Mouse (Mus musculus): Measurements from ENCODE around the gene Cd109.

Cd109 gene

DNA sequence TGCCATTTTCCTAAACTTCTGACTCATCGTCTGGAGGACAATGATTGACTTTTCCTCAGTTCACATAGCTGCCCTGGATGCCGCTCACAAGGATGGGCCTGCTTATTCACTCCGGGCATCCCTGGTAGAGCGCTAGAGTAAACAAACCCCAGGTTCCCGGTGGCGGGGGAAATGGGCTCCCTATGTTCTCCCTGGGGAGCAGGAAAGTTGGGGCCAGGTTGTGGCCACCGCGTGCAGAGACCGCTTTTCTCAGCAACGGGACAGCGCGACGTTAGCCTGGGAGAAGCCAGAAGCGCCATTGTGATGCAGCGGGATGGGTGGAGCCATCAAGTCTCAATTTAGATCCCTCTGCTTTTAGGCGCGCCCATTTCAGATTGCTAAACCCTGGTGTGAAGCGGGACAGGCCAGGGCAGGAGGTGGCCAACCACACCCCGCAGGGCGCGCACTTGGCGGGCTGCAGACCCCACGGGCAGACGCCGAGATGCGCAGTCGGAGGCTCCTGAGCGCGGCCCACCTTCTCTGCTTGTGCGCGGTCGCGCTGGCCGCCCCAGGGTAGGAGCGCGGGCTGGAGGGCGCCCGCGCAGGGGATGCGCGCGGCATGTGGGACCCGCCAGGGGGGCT lies at the start of gene Cd109:
Gene Cd109, plus strand, starts transcription at position 146 of the 621 bp plus-strand sequence.
- DNase-seq: peak; percentile 20 to 24

DNA sequence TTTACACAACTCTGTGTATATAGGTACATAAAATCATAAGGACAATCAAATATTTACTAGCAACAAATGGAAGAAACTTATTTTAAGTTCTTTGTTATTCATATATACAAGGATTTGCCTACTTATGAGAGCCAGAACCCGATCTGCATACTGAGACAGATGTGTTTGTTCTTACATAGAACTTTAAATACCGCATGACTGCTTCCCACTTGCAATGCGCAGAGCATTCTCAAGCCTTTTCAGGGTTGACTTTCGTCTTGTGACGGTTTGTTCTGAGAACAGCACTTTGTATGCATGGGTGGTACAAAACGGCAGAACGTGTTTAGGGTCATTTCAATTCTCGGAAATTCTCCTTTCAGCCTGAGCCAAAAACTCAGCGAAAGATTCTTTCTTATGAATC lies 45.4 kb upstream of the Cd109 start:
- no peak for DNase-seq

DNA sequence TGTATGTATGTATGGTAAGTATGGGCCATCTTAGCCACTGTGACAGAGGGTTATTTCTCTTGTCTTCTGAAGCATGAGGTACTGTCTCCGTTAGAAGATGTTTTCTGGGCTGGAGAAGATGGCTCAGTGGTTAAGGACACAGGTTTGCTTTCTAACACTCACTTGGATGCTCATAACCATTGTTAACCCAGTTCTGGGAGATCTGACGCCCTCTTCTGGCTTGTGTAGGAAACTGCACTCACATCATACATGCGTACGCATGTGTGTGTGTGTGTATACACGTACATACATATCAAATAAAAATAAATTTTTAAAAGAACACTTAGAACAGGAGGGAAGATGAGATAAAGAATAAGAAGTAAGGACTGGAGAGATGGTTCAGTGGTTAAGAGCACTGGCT lies 38.9 kb upstream of the Cd109 start:
- DNase-seq: no peak

DNA sequence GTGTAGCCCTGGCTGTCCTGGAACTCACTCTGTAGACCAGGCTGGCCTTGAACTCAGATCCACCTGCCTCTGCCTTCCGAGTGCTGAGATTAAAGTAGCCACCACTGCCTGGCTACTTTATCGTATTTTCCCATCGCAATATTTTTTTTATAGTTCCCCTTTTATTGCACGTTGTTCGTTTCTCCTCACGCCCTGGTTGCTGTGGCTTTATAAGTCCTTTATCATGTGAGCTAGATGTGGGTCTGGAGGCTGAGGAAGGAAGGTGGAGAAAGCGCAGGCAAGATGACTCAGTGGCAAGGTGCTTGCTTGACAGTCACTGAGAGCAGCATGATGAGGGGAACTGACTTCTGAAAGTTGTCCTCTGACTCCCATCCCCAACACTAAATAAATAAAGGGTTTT lies 36.5 kb upstream of the Cd109 start:
- no peak for DNase-seq

DNA sequence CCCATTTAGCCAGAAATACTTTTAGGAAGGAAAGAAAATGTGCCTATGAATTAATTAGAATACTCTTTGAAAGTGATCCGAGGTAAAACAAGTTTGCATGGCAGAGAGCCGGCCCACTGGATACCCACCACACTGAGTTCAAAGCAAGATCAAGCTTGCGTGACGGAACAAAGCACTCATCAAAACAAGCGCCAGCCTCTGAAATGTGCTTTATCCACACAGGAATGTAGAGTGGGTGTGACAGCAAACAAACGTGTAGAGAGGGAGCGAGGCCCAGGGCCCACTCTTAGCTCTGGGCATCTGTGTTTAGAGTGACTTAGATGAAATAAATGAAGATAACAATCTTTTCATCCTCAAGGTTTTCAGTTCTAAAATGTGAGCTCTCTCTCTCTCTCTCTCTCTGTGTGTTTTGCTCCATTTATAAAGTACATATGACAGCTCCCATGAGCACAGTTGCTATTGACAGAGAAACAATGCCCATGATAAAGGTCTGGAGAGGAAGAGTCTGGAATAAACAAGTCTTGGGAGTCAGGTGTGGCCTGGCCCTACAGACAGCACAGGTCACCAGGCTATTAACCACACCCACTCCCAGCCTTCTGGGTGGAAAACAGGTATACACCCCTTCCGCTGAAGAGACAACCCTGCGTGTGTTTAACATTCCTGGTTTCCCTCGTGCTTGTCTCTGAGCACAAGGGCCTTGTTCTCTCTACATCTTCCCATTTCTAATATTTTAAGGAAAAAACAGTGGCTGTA lies 35.5 kb upstream of the Cd109 start:
- no peak for DNase-seq

DNA sequence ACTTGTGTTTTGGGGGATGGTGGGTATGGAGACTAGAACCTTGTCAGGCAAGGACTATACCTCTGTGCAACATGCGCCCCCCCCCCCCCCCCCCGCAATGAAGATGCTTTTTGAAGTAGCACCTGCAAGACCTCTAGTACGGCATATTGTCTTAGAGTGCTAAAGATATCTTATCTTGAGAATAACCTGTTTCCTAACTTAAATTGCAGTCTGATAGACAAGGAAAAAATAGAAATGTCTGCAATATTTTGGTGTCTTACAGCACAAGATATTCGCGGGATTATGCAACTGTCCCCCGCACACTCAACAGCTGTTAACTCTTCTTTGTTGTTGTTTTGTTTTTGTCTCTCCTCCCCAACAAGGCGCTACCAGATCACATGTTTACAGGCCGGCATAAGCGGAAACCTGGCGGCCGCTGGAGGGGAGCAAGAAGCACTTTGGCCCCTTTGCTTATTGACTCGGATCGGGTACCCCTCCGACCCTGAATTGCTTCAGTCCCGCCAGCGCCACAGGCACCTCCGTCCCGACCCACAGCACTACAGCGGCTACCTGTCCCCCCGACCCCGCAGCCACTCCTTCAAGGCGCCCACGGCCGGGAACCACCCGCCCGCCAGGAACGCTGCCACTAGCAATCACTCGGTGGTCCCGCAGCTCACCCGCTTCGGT lies 28.0 kb upstream of the Cd109 start:
- DNase-seq: peak in 1 of 2 experiments; percentile 56

DNA sequence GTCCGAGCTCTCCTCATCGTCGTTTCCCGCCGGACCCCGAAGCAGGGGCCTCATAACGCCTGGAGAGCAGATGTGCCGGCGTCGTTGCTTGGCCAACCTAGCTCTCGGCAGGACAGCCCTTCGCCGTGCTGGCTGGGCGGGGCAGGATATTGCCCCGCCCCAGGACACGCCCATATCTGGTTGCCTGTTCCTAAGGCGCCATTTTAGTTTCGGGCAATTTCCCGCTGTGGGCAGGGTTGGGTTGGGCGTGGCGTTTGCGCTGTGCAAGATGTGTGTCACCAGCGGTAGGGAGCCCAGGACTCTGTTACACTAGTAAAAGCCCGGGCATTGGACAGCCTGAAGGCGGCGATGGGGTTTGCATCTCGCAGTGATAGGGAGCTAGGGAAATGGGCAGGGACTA lies 27.4 kb upstream of the Cd109 start, which contains the start of gene Slc17a5:
Gene Slc17a5, minus strand, starts transcription at position 128 of the 400 bp plus-strand sequence.
- DNase-seq: peak; percentile 94 to 95

DNA sequence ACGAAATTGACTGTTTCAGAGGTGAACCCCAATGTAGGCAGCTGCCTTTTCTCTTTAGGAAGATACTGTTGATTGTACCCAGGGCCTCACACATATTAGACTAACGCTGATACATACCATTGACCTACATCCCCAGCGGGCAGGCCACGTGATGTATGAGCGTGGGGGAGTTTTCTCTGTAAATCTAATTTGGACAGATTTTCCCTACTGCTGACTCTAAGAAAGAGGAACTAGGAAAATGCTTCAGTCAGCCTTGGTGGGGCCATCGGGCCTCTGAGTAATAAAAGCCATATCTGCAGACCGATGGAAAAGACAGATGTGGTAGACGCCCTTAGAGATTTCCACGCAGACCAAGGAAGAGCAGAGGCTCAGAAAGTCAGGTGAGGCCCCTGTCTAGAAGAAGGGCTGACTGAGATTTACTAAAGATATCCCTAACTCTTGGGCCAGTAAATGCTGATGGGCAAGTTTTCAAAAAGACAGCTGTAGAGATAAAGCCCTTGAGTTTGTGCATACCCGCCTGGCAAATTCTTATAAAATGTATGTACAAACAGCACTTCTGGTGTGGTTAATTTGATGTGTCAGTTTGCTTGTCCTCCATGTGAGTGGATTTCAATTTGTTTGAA lies 26.8 kb upstream of the Cd109 start:
- peak in 1 of 2 experiments; percentile 12 for DNase-seq

DNA sequence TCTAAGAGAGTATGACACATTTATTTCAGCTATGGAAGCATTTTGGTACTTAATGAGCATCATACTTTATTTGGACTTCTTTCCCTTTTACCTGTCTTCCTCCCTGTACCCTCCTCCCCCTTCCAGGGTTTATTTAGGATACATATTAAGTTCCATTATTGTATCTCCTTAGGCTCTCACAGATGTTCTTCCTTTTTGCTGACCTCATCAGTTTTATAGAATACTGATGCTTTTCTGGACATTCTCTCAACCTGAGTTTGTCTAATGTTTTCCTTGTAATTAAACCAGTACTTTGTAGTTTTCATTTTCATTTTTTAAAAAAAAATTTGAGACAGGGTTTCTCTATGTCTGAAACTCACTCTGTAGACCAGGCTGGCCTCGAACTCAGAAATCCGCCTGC lies 24.9 kb upstream of the Cd109 start:
- DNase-seq: no peak

DNA sequence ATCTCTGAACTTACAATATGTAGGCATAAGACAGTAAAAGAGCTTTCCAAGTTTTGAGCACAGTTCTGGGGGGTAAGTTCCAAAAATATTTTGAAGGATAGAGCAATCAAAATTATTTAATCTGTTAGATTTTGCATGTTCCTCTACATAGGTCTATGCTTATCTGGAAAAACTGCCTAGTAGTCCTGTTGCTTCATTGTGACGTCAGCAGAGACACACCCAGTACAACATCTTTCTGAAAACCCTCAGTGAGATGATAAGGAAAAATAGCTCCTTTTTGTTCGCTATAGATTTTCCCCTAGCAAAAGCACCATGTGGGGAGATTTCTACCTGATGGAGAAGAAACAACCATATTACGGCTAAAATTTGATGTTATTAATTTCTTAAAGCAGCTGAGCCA lies 20.1 kb upstream of the Cd109 start:
- DNase-seq: no peak

DNA sequence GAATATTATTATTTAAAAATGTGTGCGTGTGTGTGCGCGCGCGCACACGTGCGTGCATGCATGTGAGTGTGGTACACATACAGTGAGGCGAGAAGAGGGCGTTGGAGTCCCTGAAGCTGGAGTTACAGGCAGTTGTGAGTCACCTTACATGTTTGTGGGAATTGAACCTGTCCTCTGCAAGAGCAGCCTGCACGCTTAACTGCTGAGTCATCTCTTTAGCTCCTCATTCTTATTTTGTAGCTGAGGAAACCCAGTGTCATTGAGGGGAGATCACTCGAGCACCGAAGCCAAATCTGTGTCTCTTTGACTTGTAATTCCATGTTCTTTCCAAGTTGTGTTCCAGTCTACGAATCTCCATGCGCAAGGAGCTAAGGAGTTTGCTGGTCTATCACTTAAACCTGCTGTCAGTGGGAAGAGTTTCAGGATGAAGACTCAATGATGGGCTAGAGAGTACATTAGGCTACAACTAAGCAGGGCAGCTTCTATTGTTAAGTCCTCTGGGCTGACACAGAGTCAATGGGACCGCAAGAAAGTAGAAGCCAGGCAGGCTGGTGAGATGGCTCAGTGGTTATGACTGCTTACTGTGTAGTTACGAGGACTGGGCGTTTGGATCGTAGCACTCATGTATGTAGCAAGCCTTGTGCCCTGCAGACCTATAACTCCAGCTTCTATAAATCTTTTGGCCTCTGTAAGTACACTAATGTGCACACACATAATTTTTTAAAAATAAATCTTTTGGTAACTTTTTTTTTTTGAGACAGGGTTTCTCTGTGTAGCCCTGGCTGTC lies 19.4 kb upstream of the Cd109 start:
- no peak for DNase-seq

DNA sequence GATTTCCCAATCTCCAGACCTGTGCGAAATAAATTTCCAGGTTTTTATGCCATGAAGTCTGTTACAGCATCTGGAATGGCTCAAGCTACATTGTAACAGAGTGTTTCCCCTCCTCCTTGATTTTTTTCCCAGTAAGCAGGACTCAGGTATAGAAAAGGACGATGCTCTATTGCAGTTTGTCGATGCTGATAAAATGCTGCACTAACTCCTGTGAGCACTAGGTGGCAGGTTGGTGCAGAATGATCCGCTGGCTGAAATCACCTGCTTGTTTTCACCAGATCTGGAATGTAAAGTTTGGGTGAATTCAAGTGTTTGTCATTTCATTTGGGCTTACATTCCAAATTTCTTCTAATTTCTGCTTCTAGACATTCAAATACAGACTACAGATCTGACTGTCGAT lies 18.5 kb upstream of the Cd109 start:
- peak; percentile 66 to 69 for DNase-seq

DNA sequence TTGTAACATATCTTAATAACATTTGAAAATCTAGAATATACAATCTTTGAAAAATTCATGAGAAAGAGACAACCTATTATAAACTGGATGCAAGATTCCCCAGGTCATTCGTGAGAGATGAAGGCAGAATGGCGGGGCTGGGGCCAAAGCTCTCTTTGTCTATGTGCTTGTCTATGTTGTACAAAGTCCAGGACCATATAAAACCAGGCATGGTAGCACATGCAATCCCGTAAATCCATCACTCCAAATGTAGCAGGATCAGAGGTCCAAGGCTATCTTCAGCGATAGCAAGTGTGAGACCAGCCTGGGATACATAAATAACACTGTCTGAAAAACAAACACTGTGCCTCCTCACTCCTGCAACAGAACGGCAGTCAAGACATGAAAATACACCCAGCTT lies 15.4 kb upstream of the Cd109 start:
- no peak for DNase-seq

DNA sequence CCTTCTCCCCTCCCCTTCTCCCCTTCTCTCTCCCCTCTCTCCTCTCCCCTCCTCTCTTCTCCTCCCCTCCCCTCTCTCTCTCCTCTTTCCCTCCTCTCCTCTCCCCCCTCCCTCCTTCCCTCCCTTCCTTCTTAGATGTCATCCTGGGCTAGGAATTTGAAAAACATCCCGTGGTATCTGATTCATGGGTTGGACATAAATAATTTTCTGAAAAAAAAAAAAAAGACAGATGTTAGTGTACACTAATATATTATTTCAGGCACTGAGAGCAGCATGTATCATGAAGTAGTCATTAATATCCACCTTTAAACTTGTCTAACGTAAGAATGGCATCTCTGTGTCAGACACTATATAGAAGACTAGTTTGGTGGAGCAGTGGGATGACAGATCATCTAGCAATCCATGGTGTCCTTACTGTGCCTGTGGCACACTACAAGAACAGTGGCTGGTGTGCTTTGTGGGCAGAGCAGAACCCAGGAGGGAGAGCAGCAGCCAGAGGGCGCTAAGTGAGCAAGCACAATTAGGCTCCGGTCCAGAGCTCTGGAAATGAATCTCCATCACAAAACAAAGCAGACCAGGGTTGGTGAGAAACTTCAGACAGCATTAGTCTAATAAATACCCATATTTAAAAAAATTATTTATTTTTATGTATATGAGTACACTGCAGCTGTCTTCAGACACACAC lies 14.2 kb upstream of the Cd109 start:
- peak; percentile 27 to 53 for DNase-seq

DNA sequence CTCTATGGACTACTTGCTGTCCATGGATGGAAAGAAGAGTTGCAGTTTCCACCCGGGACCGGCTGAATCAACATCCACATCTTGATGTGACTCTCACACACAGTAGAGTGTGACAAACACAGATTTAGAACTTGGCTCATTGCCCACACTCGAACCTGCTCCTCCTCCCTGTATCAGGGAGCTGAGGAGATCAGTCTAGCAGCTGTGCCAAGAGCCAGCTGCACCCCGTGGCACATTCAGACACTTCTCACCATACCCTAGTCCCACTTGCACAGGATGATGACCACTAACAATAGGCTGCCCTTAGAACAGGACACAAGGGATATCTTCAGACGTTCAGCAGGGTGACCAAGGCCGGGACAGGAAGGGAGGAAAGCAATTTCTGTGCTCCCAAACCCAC lies 1.1 kb upstream of the Cd109 start:
- peak; percentile 35 to 48 for DNase-seq

DNA sequence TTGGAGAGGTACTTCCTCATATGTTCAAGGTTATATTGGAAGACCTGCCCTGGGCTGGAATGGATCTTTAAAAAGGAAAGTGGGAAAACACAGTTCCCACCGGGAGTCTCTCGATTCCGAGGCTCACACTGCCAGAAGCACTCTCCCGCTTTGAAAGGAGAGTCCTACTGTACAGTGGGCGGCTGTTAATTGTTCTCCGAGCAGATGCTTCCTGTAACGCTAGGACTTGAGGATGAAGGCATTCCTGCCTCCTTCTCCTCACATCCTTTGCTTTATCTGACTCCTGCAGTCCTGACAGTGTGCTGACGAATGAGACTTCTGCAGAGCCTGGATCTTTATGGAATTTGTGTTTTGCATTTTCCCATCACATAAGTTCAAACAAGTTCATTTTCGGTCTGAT lies 3.9 kb downstream of the Cd109 start:
- DNase-seq: no peak

DNA sequence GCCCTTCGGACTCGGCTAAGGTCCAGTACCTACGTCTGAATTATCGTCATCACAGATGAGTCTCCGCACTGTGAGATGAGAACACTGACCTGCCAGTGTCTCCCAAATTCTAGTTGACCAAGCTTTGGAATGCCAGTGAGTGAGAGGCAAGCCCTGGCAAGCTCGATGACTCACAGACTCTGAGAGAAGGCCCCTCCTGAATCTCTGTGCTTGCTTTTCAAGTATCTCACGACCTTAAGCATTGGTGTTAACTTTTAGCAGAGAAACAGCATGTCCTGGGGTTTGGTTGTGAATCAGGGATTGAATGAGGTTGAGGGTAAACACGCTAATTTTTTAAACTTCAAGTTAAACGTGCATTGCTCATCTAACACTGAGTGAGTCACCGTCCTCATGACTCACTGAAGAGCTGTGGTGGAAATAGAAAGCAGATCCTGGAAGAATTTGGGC lies 8.0 kb downstream of the Cd109 start:
- DNase-seq: no peak

DNA sequence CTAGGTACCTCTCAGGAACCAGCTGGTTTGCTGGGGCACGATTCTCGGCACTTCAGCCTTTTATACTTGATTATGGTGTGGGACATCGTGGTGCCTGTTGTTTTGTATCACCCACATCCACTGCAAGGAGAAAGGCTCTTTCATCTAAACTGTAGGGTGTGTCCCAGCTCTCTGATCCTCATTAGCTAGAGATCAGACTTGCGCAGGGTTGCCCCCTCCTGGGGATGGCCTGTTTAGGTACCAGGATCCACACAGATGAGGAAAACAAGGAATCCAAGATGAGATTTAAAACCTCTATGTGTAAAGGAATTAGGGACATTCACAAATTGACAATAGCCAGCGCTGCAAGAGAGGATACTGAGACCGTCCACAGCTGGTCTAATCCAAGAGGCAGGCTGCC lies 14.6 kb downstream of the Cd109 start:
- DNase-seq: peak in 1 of 2 experiments; percentile 19

DNA sequence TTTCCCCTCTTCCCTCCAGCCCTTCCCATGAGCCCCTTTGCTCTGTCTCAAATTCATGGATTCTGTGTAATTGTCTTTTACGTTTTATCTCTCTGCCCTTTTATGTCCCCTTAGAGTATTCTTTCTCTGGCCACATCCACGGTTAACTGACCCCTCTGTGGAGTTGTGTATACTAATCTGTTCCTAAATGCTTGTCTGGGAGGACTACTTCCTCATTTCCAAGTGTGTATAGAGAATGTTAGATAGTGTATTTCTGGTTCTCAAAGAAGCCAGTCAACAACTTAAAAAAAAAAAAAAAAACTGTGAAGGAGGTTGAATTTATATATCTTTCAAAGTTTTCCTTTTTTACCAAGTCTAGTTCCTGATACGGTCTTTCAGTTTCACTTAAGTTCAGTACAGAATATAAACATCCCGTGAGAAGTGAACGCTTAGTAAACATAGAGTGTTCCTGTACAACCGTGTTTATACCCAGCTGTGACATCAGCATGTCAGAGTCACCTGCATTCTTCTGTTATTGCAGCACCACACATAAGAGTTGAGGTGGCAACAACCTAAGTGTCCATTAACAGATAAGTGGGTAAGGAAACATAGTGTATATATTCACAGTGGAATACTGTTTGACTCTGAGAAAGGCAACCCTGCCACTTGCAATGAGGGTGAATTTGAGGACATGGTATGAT lies 16.5 kb downstream of the Cd109 start:
- no peak for DNase-seq

DNA sequence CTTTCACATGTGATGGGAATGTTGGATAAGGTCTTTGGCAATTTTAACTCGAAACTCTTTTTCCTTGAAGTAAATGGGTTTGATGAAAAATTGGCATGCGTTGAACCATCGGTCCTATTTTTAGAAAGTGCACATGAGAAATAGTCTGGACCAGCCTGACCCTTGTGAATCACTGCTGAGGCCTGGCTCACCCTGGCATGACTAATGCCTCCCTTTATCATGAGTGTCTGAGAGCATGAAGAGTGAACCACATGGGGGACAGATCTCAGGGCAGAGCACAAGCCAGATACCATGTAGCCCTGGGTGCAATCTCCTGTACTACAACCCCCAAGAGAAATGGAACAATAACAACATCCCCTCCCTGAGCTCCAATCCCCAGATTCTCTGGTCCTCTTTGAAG lies 18.6 kb downstream of the Cd109 start:
- DNase-seq: no peak

DNA sequence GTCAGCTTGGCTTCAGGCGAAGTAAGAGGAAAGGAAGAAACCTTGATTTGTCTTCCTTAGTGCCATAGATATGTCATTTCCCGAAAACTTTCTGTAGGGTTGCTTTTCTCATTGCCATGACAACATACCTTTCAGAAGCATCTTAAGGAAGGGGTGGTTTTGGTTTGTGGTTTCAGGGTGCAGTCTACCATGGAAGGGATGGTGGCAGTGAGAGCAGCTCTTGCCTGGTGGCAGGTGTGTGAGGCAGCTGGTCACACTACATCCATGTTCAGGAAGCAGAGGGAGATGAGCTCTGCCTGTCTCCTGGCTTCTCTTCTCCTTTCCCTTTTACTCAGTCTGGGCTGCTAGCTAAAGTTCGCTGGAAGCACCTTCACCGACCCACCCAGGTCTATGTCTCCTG lies 26.0 kb downstream of the Cd109 start:
- DNase-seq: no peak
